Mouse (Mus musculus): ENCODE measurements around the gene Myb.

DNA sequence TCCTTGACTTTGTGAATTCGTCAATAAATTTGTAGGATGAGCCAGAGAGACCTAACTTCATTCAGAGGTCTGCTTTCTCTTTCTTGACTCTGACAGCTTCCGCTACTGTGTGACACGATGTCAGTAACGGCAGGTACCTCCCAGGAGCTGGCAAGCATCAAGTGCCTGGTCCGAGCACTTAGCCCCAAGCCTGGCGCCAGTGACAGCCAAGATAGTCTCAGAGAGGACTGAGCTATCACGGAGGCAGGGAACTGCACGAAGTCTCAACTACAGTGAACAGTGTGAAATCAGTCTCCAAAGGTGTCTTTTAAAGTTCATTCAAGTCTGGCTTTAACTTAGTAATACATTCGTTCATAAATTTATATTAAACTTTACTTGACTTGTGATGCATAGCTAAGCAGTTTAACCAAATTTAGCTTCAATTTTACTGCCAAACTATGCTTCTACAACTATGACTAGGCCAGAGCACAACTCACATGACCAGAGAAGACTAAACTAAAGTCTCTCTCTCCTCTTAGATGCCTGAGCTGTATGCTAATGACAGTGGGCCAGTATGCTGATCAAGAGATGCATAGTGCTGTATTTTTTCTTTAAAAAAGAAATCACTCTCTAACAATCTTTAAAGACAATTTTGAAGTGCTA, 29.1 kb upstream of the Myb start:
- TF ChIP-seq POLR2A (IDR thresholded peaks at IDR 0.05; ENCODE audit: insufficient read depth, low read depth, low read length) (no peak), CTCF (IDR thresholded peaks at IDR 0.05; ENCODE audit: insufficient read depth, low read depth, low read length) (no peak)

Measured in olfactory bulb, adult 2 months (tissue).